Comparison of ENCODE assay signal across 17 mouse cellular contexts in genomic region chr1:133138401-133138800, GRCm38 (mm10). TPM values are rescaled to one million over a fixed set of nuclear protein-coding genes. Genes with fewer than 3 reads are reported as not detected.
"Had no signal": no experiment of that assay in that cellular context is flagged by ENCODE, and none has a peak within 500 bp of the region (broad histone marks: within the 10 kb centered on the region; RNA-seq: fewer than 3 reads in every experiment).

No protein-coding gene starts in this region.

- DNase-seq: liver, embryonic 13.5 days; lung, adult 2 months; lung, postnatal 14 days; lung, postnatal 36 days; midbrain, embryonic 14.5 days; right cerebral cortex, postnatal 14 days; thymus, adult 2 months; thymus, postnatal 25 days; thymus, postnatal 4 days had no signal

- H3K27ac ChIP-seq: liver, embryonic 13.5 days; liver, embryonic 15.5 days; lung, embryonic 15.5 days; macrophage; midbrain, embryonic 12.5 days; neural tube, embryonic 12.5 days; stomach, embryonic 15.5 days; stomach, postnatal 0 days had no signal

- H3K9ac ChIP-seq: liver, embryonic 13.5 days; liver, embryonic 15.5 days; lung, embryonic 15.5 days; midbrain, embryonic 12.5 days; neural tube, embryonic 12.5 days; stomach, embryonic 15.5 days had no signal

- H3K4me3 ChIP-seq: liver, embryonic 13.5 days; liver, embryonic 15.5 days; lung, embryonic 15.5 days; midbrain, embryonic 12.5 days; neural tube, embryonic 12.5 days; stomach, embryonic 15.5 days had no signal

- H3K4me2 ChIP-seq: liver, embryonic 13.5 days; liver, embryonic 15.5 days; lung, embryonic 15.5 days; midbrain, embryonic 12.5 days; neural tube, embryonic 12.5 days; stomach, embryonic 15.5 days had no signal

- H3K27me3 ChIP-seq: liver, embryonic 13.5 days; liver, embryonic 15.5 days; lung, embryonic 15.5 days; midbrain, embryonic 12.5 days; neural tube, embryonic 12.5 days; stomach, embryonic 15.5 days had no signal

- H3K9me3 ChIP-seq: liver, embryonic 13.5 days; liver, embryonic 15.5 days; lung, embryonic 15.5 days; midbrain, embryonic 12.5 days; neural tube, embryonic 12.5 days; stomach, embryonic 15.5 days had no signal

- ATAC-seq: lung, postnatal 0 days had no signal

RNA-seq across cellular contexts. Expression of gene Plekha6, which starts 25.6 kb away (rescaled TPM):
- polyA plus RNA-seq: macrophage had no signal
